Mouse (Mus musculus): ENCODE measurements at regions not wholly inside any gene's neighbourhood (a gene's known extent, or its start where the extent isn't known, plus 50 kb on each side); places are given as distances from the start of the nearest gene placed in this dataset.

DNA sequence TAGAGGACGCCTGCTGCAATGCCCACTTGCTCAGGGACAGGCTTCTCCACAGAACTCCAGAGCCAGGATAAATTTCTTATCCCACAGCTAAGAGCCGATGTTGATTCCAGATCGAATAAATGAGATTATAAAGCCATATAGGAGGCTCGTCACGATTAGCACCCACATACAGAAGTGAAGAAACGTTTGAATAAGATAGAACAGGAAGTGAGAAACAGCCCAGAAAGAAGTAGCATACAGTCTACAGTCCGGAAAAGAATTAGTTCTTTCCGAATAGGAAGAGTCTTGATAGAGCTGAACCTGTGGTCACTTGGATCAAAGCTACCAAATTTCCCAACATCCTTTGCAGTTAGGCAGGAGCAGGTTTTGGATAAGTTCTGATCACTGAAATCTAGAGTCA lies 133.0 kb upstream of the Runx1 start:
- Histone ChIP-seq H3K36me3 (ENCODE audit: poor library complexity, severe bottlenecking) (no peaks in the 10 kb centered on the region), H3K4me3 (no peak overlapping the region), H3K27ac (no peak overlapping the region), H3K4me1 (0 out of 2 replicates have a peak, but pooled peaks cover 3% of the 10 kb centered on the region), H3K4me2 (no peak overlapping the region), H3K9ac (no peak overlapping the region), H3K9me3 (replicated peaks) (no peaks in the 10 kb centered on the region), H3K27me3 (no peaks in the 10 kb centered on the region)
- no peak for ATAC-seq
- 89% methylated on average over 8 of the region's 8 CpGs for WGBS

DNA sequence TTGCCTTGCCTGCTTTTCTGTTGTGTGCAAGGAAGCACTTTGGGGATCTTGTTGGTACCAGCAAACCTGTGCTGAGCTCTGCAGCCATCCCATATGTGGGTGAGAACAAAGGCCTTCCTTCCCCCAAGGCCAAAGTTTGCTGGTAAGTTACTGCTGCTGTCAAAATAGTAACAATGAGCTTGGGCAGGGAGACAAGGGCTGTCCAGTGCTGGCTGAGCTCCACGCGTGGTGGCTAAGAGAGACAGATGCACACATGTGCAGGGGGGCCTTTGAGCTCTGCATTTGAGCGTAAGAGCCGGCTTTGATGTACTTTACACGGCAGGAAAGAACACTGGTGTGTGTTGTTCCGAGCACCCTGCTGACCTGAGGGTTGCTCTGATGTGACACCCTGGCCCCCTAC lies 132.2 kb upstream of the Runx1 start:
- Histone ChIP-seq H3K27me3 (no peaks in the 10 kb centered on the region), H3K27ac (no peak overlapping the region), H3K36me3 (ENCODE audit: poor library complexity, severe bottlenecking) (no peaks in the 10 kb centered on the region), H3K4me1 (0 out of 2 replicates have a peak, but pooled peaks cover 3% of the 10 kb centered on the region), H3K9me3 (replicated peaks) (no peaks in the 10 kb centered on the region), H3K4me2 (no peak overlapping the region), H3K9ac (no peak overlapping the region), H3K4me3 (no peak overlapping the region)
- WGBS, result 79% methylated on average over 6 of the region's 6 CpGs
- no peak for ATAC-seq

DNA sequence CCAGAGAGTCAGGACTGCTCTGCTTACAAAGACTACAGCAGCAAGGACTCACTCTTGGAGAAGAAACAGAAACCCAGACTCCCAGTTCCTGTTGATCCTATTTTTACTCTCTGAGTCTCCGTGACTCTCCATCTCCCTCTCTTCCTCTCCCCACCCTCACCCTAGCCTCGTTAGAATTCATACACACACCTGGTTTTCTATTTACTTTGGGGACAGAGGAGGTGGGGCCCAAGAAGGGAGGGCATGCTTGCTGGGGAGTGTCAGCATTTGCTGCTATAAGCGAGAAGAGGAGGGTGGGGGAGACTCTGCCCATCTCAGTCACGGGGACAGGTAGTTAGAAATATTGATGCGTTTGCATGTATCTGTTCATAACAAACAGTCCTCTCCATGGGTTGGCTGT lies 129.6 kb upstream of the Runx1 start:
- Histone ChIP-seq H3K27ac (no peak overlapping the region), H3K4me2 (no peak overlapping the region), H3K4me1 (0 out of 2 replicates have a peak, but pooled peaks cover 3% of the 10 kb centered on the region), H3K4me3 (no peak overlapping the region), H3K9ac (no peak overlapping the region), H3K27me3 (no peaks in the 10 kb centered on the region), H3K9me3 (replicated peaks) (no peaks in the 10 kb centered on the region), H3K36me3 (ENCODE audit: poor library complexity, severe bottlenecking) (no peaks in the 10 kb centered on the region)
- 64% methylated on average over 5 of the region's 5 CpGs for whole genome bisulfite sequencing
- ATAC-seq, result no peak

DNA sequence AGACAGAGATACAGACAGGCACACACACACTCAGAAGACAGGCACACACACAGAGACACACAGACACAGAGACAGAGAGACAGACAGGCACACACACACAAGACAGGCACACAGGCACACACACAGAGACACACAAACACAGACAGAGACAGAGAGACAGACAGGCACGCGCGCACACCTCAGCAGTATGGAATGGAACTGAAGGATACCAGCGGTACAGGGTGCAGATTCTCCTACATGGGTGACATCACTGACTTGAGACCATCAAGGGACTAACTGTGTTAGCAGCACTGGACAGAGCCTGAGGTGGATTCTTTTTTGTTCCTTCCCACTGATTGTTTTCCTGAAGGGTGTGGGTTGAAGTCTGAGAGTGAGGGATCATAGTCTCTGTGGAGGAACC lies 129.1 kb upstream of the Runx1 start:
- 0 out of 2 replicates have a peak, but pooled peaks cover 3% of the 10 kb centered on the region for H3K4me1 ChIP-seq
- H3K4me2 ChIP-seq, result no peak overlapping the region
- no peaks in the 10 kb centered on the region for H3K9me3 ChIP-seq (replicated peaks)
- no peak overlapping the region for H3K27ac ChIP-seq
- H3K36me3 ChIP-seq (ENCODE audit: poor library complexity, severe bottlenecking), result no peaks in the 10 kb centered on the region
- no peak overlapping the region for H3K4me3 ChIP-seq
- H3K9ac ChIP-seq, result no peak overlapping the region
- WGBS, result 94% methylated on average over 4 of the region's 4 CpGs
- no peaks in the 10 kb centered on the region for H3K27me3 ChIP-seq
- no peak for ATAC-seq

DNA sequence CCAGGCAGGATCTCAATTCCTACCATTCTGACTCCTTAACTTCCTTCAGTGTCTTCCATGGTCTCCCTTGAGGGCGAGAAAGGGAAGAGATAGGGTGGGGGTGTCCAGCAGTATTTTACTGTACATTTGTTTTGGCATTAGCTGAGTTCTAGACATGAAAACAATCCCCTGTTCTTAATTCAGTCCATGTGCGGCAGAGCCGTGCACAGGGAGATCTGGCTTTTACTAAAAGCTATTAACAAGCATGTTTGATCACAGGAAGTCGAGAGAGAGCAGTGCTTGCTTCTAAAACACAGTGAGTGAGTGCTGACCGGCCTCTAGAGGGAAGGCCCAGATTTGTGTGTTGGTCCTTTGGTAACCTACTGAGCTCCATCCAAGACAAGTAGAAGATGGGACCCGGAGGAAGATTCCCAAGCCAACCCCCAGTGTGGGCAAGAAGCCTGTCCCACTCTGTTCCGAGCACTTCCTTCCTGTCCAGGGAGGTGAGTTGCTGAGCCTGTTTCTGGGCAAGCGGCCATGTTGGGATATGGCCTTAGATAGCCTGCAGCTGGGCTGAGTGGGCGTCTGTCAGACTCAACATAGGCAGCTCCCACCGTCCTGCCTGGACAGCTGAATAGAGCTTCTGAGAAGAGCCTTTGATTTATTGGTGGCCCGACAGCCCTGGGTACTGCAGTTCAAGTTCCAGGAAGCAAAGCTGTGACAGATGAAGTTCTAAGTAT lies 128.1 kb upstream of the Runx1 start:
- H3K9me3 ChIP-seq (replicated peaks), result no peaks in the 10 kb centered on the region
- 79% methylated on average over 11 of the region's 11 CpGs for WGBS
- no peaks in the 10 kb centered on the region for H3K27me3 ChIP-seq
- H3K27ac ChIP-seq, result no peak overlapping the region
- H3K4me3 ChIP-seq, result no peak overlapping the region
- ATAC-seq, result no peak
- H3K4me1 ChIP-seq, result 0 out of 2 replicates have a peak, but pooled peaks cover 3% of the 10 kb centered on the region
- H3K9ac ChIP-seq, result no peak overlapping the region
- no peak overlapping the region for H3K4me2 ChIP-seq
- no peaks in the 10 kb centered on the region for H3K36me3 ChIP-seq (ENCODE audit: poor library complexity, severe bottlenecking)

DNA sequence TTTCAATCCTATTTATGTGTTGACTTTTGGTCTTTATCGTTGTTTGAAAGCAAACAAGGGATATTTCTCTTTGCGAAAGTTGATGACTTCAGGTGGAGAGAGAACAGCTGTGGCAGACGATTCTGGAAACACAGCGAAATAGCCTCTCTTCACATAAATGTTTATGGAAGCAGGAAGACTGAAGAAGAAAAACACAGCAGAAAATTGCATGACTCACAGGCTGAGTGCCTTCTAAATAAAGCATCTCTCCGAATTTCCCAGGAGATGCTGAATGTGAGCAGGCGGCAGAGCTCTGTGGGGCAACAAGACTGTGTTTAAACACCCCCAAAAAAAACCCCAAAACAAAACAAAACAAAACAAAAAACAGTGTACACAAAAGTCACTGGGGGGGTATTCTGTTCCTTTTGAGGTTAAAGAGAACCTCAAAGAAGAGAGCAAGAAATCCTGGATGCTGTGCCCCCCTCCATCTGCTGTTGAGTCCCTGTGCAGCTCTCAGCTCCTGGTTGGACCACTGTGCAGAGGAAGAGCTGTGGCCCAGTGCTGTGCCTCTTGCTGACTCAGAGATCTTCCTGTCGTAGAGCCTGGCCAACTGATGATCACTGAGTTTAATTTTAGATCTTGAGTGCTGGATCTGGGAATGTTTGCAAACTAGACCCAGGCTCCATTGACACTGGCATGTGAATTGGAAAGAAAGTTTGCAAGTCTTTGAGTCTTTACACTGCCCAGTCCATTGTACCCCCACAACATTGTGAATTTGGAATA lies 126.6 kb upstream of the Runx1 start:
- Histone ChIP-seq H3K4me3 (no peak overlapping the region), H3K4me1 (no peaks in the 10 kb centered on the region), H3K9me3 (replicated peaks) (no peaks in the 10 kb centered on the region), H3K4me2 (no peak overlapping the region), H3K27ac (no peak overlapping the region), H3K9ac (no peak overlapping the region), H3K27me3 (no peaks in the 10 kb centered on the region), H3K36me3 (ENCODE audit: poor library complexity, severe bottlenecking) (no peaks in the 10 kb centered on the region)
- 83% methylated on average over 7 of the region's 7 CpGs for WGBS
- ATAC-seq, result no peak

DNA sequence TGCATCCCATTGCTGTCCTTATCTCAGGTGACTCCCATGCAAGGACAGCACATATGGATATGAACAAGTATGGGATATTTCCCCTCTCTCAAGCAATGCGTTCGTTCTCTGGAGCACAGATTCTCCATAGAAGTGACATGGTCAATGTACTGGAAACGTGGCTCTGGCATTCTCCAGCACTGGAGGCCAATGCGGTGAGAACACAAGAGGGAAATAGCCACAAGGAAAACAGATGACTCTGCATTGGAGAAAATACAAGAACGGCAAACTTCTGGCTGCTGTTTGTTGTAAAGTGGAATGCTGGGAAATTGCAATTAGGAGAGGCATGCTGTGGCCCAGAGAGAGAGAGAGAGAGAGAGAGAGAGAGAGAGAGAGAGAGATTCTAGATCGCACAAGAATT lies 125.6 kb upstream of the Runx1 start:
- H3K27ac ChIP-seq, result no peak overlapping the region
- no peaks in the 10 kb centered on the region for H3K4me1 ChIP-seq
- 88% methylated on average over 6 of the region's 6 CpGs for WGBS
- no peaks in the 10 kb centered on the region for H3K9me3 ChIP-seq (replicated peaks)
- H3K4me2 ChIP-seq, result no peak overlapping the region
- H3K4me3 ChIP-seq, result no peak overlapping the region
- no peak overlapping the region for H3K9ac ChIP-seq
- H3K27me3 ChIP-seq, result no peaks in the 10 kb centered on the region
- ATAC-seq, result no peak
- H3K36me3 ChIP-seq (ENCODE audit: poor library complexity, severe bottlenecking), result no peaks in the 10 kb centered on the region

DNA sequence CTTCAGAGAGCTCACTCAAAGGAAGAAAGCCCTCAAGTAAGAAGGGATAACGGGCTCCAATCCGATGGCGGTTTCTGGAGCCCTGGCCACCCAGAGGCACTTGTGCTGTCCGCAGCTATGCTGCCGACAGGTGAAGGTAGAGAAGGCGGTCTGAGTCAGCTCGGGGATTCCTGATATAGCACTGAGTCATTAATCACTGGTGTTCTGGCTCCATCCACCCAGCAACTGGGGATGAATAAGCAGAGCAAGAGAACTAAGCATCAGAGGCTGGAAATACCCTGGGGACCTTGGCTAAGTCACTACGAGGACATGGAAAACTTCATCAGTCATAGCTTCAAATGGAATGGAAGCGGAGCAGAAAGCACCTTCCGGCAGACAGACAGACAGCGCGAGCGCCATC lies 122.5 kb upstream of the Runx1 start:
- Histone ChIP-seq H3K27ac (no peak overlapping the region), H3K9ac (no peak overlapping the region), H3K4me1 (no peaks in the 10 kb centered on the region), H3K36me3 (ENCODE audit: poor library complexity, severe bottlenecking) (no peaks in the 10 kb centered on the region), H3K4me3 (no peak overlapping the region), H3K27me3 (no peaks in the 10 kb centered on the region), H3K9me3 (replicated peaks) (no peaks in the 10 kb centered on the region), H3K4me2 (no peak overlapping the region)
- no peak for ATAC-seq
- WGBS, result 96% methylated on average over 13 of the region's 13 CpGs

DNA sequence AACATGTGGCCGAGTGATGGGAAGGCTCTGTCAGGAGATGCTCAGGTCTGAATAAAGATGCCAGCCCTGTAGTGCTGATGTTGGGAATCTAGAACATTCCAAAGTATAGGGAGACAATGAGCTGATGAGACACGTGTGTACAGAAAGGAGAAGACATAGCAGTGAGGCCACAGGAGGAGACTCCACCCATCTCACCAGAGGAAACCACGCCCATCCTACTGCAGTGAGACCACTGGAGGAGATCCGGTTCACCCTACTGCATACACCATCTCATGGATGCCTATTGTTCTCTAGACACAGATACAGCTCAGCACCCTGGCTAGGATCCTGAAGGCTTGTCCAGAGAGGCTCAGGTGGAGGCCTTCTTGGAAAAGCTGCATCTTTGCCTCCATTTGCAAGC lies 120.6 kb upstream of the Runx1 start:
- 90% methylated on average over 4 of the region's 4 CpGs for WGBS
- Histone ChIP-seq H3K4me1 (no peaks in the 10 kb centered on the region), H3K36me3 (ENCODE audit: poor library complexity, severe bottlenecking) (no peaks in the 10 kb centered on the region), H3K27ac (no peak overlapping the region), H3K9me3 (replicated peaks) (no peaks in the 10 kb centered on the region), H3K4me3 (no peak overlapping the region), H3K9ac (no peak overlapping the region), H3K4me2 (no peak overlapping the region), H3K27me3 (no peaks in the 10 kb centered on the region)
- ATAC-seq, result no peak

DNA sequence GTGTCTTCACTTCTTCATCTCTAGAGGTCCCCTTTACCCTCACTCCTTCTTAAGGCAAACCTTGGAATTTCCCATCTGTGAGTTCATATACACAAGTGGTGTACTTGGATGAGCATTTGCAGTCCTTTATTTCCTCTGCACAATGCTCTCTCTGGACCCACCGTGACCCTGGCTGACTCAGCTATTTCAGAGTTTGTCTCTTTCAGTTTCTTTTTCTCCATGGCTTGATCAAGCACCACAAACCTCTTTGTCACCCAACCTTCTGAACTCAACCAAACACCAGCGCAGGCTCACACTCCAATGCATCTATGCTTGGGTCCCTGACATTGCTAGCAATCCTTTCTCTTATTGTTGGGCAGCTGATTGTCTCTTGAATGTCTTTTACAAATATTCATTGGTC lies 118.0 kb upstream of the Runx1 start:
- H3K27me3 ChIP-seq, result no peaks in the 10 kb centered on the region
- no peak for ATAC-seq
- WGBS, result 59% methylated on average over 2 of the region's 2 CpGs
- H3K4me3 ChIP-seq, result no peak overlapping the region
- no peaks in the 10 kb centered on the region for H3K36me3 ChIP-seq (ENCODE audit: poor library complexity, severe bottlenecking)
- H3K9ac ChIP-seq, result no peak overlapping the region
- H3K4me1 ChIP-seq, result no peaks in the 10 kb centered on the region
- H3K27ac ChIP-seq, result no peak overlapping the region
- no peaks in the 10 kb centered on the region for H3K9me3 ChIP-seq (replicated peaks)
- H3K4me2 ChIP-seq, result no peak overlapping the region

DNA sequence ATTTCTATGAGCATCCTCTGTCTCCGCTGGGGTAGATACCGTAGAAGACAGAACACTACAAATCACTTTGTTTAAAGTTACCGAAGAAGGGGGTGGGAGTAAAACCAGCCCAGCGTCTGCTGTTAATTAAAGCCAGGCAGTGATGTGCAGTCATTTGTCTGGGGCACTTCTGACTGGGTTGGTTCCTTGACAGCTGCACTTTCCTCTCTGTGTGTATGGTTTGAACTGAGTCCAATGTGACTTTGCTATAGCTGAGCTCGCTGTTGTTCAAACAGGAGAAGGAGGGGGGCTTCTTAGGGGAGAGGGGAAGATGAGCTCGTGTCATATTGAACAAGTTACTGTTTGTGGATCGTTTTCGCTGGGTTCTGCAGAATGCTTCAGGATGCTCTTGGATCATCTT lies 113.7 kb upstream of the Runx1 start:
- Histone ChIP-seq H3K4me2 (no peak overlapping the region), H3K9me3 (replicated peaks) (no peaks in the 10 kb centered on the region), H3K27me3 (no peaks in the 10 kb centered on the region), H3K9ac (no peak overlapping the region), H3K36me3 (ENCODE audit: poor library complexity, severe bottlenecking) (no peaks in the 10 kb centered on the region), H3K4me3 (no peak overlapping the region), H3K4me1 (no peaks in the 10 kb centered on the region), H3K27ac (no peak overlapping the region)
- 48% methylated on average over 8 of the region's 8 CpGs for WGBS
- no peak for ATAC-seq

DNA sequence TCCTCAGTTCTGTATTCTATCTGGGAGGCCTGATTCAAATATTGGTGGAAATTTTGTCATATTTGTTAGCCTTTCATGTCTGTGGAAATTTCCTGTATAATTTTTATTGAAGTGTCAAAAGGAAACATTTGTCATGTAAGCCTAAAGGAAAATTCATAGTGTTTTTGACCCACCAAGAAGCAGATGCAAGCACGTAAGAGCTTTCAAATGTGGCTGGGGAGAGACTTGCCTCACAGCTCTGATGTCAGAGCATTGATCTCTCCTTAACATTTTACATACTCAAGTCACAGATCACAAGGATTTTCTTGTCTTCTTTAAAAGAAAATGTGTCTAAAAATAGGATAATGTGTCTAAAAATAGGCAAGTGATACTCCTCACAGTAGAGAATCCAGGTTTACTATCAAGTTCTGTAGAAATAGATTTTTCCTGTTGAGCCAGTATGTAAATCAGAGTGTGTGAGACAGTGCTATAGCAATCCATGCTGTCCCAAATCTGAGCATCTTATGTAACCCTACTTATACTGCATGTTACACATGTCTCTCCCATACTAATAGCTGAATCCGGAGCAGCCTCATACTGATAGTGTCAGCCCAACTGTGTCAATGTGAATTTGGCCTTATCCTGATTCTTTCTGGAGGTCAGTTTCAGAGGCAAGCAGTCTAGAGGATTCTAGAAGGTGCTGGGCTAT lies 110.0 kb upstream of the Runx1 start:
- Histone ChIP-seq H3K4me1 (no peaks in the 10 kb centered on the region), H3K4me3 (no peak overlapping the region), H3K27me3 (no peaks in the 10 kb centered on the region), H3K4me2 (no peak overlapping the region), H3K9ac (no peak overlapping the region), H3K36me3 (ENCODE audit: poor library complexity, severe bottlenecking) (no peaks in the 10 kb centered on the region), H3K9me3 (replicated peaks) (no peaks in the 10 kb centered on the region), H3K27ac (no peak overlapping the region)
- no peak for ATAC-seq
- WGBS, result 87% methylated on average over 2 of the region's 2 CpGs

Measured in forebrain, embryonic 13.5 days (tissue).